Mouse (Mus musculus) erythroid progenitor cell, adult 5-6 weeks (primary cell): ENCODE measurements around the gene Sac3d1. TPM values are rescaled to one million over a fixed set of nuclear protein-coding genes. Genes with fewer than 3 reads are reported as not detected.
"Not testable (repeated sequence)": the region's sequence is repeated elsewhere in the genome, so short reads cannot be mapped to it uniquely, and the experiment has no call there.

ENCODE experiments used
- ATAC-seq: replicated peaks from 2 replicates; pipeline ENCODE4 v1.8.0; 2016; ENCODE audit warnings: moderate number of reproducible peaks, mild to moderate bottlenecking, moderate TSS enrichment, inconsistent platforms; ENCODE audit not compliant: poor library complexity, low FRiP score, severe bottlenecking
- total RNA-seq, 2 experiments: library from RNA; stranded (forward) in 1 of 2; stranded (reverse) in 1 of 2; fragments of 150-400 nt in 1 of 2; fragments of 186-747, 209-891 nt in 1 of 2; gene quantifications; 2 replicates each; pipeline versions ENCODE4 v1.2.3 to v1.2.4; 2015 to 2017; ENCODE audit warnings: low replicate concordance in 2 of 2

The Sac3d1 gene
- total RNA-seq (2015; ENCODE audit: low replicate concordance) (2.5 and 5.9 TPM in 2 replicates), total RNA-seq (2017; ENCODE audit: low replicate concordance) (4.4 and 4.6 TPM in 2 replicates)

DNA sequence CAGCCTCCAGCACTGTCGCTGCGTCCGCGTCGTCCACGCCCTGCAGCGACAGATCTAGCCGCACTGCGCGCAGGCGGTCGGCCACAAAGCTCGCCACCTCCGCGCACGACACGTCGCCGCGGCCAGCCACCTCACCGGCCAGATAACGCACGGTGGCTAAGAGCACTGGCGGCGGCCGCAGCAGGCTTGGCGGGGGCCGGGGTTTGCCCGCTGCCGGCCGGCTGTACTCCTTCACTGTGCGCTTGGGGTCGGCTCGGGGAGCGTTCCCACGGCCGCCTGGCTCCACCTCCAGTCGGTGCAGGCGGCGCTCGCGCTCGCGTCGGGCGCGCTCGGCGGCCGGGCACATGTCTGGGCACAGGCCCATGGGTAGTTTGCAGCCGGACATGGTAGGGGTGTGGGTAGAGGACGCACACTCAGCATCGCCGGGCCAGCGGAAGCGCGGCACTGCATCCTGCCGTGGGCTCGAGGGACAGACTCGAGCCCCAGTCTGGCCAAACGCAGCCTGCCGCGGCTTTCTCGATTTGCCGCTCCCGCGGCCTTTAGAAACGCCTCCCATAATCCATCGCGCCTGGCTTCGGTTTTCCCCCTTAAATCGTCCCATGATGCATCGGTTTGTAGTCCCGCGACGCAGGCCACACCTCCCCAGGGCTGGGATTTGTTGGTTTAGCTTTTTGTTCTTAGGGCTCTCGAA, at the start of gene Sac3d1:
TSS of gene Sac3d1 (minus strand) at position 665 of the 691 bp plus-strand sequence.
- peak; percentile 87 for ATAC-seq

DNA sequence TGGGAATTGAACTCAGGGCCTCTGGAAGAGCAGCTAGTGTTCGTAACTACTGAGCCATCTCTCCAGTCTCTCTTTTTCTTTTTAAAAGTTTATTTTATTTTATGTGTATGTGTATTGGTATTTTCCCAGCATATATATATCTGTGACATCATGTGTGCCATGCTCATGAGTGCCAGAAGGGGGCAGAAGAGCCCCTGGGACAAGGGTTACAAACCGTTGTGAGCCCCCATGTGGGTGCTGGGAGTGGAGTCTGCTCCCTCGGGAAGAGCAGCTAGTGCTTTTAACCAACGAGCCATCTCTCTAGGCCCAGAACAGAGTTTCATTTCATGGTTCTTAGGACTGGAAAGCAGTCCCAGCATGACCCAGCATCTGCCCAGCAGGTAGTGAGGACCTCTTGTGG, 48.3 kb upstream of the Sac3d1 start:
- no peak for ATAC-seq

DNA sequence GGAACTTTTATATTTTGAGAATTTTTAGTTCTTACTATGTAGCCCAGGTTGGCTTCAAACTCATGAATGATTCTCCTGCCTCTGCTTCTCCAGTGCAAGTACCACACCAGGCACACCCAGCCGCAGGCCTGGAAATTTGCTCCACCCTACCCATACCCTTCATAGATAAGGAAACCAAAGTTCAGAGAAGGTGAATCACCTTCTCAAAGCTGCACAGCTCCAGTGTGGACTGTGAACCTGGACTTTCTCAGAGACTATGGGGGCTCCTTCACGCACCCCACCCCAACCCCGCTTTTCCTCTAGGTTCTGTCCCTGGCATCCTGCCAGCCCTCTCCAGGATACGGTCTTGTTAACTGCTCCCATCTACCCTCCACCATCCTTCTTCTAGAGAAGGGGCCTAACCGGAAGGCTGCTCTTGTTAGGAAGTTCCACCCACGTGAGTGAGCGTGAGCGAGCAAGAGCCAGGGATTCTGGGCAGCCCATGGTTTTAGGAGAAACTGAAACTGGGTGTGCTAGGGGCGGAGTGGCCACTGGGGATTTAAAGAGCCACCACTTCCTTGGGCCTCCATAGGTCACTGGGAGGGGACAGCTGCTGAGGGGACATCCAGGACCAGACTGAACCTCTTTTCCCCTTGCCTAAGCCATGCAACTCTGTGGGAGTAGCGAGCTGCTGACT, 45.6 kb upstream of the Sac3d1 start:
- ATAC-seq, result peak; percentile 47; the same call in 1 of the 2 replicates

DNA sequence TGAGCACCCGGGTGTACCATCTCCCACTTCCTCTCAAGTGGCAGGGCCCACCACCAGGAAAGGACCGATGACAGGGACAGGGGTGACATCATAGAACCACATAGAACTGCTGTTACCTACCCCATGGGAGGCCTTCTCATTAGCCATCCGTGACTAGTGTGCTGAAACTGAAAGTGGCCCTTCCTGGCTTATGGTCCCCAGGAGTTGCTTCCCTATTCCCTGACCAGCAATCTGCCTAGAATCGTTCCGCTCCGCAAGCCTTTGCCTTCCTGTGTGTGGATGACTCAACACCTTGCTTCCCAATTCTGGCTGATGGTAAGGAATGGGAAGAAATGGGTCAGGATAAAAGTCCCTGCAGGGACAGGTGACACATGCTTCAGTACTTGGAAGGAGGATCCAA, 38.8 kb upstream of the Sac3d1 start:
- no peak for ATAC-seq

DNA sequence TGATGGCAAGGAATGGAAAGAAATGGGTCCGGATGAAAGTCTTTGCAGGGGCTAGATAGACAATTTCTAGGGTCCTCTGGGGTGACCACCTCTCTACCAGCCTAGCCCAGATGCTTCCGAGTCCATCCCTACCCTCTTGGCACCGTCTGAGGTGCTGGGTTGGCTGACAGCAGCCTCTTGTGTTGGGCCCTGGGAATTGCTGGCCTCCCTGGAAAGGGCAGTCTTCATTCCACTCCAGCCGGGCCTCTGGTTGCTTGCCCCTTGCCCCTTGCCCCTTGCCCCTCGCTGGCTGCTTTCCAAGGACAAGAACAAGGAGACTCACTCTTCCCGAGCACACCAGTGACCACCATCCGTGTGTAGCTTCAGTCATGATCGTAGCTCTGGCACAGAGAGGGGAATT, 37.9 kb upstream of the Sac3d1 start:
- ATAC-seq, result no peak

DNA sequence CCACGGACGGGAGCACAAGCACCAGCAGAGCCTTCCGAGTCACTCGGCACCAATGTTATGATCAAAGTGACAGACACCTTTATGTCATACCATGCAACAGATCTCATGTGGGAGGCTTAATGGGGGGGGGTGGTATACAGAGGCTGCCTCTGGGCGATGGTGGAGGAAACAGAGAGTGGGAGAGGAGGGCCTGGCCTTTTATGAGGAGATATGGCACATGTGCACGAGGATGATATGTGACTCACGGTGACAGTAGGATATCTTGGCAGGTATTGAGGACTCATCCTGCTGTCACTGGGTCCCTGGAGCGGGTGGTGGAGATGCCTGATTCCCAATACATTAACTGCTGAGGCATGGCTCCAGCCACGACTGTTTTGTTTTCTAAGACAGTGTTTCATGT, 36.7 kb upstream of the Sac3d1 start:
- no peak for ATAC-seq

DNA sequence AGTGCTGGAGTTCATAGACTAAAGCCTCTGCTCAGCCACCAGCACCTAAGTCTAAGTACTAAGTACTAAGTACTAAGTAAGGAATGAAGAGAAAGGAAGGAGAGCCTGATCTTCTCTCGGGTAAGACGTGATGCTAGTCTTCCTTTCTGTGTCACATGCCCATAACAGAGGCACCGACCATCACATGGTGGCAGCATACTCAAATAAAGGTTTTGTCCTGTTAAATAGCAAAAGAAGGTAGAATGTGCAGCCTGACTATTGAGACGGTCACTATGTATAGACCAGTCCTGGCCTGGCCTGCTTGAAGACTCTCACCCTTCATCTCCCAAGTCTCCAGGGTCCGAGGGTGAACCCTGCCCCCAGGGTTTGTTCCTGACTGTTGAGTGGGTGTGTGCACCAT, 26.4 kb upstream of the Sac3d1 start:
- ATAC-seq, result no peak

DNA sequence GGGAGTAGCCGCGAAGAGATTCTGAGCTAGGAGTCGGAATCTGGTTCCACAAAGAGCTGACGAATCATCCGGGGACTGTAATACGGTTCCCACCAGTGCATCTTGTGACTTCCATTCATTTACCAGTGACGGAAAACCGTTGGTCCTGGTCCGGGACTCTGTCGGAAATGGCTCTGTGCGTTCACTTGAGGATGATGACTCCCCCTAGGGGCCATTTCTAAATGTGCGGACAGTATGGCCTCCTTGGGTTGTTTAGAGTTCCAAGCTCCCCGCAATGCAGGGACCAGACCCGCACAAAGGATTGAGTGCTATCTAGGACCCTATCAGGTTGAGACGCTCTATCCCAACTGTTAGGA, 22.9 kb upstream of the Sac3d1 start, which contains the start of gene Arl2:
TSS of gene Arl2 (minus strand) at position 155 of the 356 bp plus-strand sequence.
- ATAC-seq, result peak; percentile 80

DNA sequence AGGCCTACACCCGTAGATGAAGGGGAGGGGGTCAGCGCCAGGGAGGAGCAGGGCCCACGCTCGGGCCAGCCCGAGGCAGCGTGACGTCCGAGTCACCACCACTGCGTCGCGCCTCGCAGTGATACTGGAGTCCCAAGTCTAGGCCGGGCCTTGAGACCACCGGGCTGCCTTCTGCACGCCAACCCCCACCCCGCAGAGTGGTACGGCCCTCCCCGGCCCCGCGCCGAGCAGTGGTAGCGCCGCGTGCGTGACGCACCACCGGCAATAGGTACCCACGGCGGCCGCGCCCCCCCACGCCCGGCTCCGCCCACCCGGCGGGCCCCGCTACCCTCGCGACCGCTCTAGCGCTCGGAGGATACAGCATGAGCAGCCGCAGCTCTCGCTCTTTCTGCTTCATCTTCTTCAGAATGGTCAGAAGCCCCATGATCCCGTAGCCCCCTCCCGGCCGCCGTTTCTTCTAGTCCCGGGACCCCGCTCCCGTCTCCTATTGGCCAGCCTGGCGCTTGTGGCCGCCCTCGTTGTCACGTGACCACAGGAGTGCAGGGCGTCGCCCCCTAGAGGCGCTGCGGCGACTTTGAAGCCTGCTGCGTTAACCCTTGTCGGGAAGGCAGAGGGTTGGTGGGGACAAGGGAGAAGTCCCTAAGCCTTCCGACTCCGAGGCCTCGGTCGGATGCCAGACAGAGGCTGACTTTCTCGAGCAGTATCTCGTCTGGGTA, 22.4 kb upstream of the Sac3d1 start, which contains the start of gene Batf2:
TSS of gene Batf2 (plus strand) at position 306 of the 716 bp plus-strand sequence.
- peak; percentile 90 for ATAC-seq

DNA sequence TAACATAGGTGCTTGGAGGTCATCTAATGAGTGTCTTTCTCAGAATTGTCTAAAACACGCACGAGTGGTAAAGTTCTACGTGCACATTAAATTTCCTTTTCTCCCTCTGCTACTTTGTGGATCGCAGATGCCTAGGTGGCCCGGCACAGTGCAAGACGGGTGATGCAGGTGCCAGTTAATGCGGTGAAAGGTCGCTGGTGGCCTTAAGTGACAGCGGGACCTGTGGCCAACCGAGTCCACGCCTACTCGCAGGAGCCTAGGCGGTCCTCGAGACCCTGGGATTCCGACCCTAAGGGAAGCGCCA, 21.9 kb upstream of the Sac3d1 start:
- peak; percentile 28; the same call in 1 of the 2 replicates for ATAC-seq

DNA sequence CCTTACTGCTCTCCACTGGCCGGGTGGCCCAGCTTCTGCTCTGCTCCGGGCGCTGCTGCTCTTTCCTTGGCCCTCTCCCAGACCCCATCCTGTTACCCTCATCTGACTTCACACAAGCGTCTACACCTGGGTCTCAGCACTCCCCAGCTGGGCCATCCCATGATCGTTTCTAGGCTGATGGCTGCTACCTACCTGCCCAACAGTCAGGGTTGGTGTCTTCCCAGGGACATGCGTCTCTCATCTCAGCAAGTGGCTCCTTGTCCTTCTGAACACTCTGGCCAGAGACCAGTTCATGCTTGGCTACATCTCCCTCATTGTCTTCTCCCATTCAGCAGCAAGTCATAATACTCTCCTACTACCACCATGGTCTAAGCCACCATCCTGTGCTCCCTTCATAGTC, 21.3 kb upstream of the Sac3d1 start:
- ATAC-seq, result no peak

DNA sequence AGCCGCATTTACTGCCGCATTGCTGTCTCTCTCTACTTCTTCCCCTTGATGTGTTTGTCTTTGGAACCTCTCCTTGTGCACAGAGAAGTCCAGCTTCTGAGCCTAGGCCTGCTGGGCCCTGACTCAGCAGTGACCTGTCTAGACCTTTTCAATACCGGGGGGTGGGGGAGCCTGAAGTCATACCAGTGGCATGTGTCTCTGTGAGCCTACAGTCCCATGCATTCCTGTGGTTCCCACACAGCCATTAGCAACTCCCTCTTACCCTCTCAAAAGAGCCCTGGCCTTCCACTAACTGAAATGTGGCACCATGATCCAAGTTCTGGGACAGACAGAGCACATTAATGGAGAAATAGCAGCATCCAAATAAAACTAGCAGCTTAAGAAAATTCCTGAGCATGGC, 17.9 kb upstream of the Sac3d1 start:
- ATAC-seq, result no peak

DNA sequence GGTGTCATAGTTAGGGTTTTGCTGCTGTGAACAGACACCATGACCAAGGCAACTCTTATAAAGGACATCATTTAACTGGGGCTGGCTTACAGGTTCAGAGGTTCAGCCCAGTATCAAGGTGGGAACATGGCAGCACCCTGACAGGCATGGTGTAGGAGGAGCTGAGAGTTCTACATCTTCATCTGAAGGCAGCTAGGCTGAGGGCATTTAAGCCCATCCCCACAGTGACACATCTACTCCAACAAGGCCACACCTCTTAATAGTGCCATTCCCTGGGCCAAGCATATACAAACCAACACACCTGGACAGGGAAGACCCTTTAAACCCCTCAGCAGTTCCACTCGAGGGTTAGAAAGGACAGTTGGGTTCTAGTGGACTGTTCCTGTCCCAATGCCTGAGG, 14.7 kb upstream of the Sac3d1 start:
- not testable (repeated sequence) for ATAC-seq

DNA sequence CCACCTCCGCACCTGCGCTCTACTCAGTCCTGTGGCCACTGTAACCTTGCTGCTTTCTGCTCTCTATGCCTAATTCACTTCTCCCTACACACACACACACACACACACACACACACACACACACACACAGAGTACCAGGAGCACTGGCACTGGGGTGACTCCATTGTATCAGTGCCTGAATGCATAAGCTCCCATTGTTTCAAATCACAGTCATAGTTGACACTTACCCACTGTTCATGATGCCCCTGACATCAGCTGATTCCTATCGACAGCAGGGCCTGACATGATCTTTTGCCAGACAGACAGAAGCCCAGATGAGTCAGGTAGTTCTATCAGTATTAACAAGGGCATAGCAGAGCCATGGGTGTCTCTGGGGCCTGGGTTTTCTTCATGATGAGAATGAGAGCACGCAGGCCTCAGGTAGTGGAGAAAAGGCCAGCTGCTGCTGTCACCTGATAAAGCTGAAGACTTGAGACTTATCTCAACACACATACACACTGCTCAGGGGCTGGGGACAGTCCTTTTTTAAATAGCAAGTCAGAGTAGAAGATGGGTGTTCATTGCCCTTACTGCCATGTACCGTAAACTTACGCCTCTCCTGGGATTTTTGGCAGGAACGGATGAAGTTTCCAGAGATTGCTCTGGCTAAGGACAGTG, 13.8 kb upstream of the Sac3d1 start:
- peak; percentile 76 for ATAC-seq

DNA sequence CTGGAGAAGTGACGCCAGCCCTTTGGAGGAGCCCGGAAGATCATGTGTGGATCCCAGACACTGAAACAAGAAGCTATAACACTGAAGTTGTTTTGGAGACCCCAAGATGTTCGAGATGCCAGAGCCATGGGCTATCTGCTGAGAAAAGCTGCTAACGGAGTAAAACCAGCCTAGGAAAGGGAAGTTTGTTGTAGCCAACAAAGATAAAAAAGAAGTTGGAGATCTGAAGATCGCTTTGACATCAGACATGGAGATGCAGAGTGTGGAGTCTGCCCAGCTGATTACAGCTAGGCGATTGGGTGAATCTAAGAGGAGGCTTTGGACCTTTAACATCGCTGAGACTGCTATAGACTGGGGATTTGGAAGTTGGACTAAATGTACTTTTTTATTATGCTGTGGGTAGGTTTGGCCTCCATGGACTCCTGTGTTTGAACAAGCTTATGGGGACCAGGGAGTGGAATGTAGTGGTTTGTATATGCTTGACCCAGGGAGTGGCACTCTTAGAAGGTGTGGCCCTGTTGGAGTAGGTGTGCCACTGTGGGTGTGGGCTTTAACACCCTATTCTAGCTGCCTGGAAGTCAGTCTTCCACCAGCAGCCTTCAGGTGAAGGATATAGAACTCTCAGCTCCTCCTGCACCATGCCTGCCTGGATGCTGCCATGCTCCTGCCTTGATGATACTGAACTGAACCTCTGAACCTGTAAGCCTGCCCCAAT, 12.1 kb upstream of the Sac3d1 start:
- not testable (repeated sequence) for ATAC-seq

DNA sequence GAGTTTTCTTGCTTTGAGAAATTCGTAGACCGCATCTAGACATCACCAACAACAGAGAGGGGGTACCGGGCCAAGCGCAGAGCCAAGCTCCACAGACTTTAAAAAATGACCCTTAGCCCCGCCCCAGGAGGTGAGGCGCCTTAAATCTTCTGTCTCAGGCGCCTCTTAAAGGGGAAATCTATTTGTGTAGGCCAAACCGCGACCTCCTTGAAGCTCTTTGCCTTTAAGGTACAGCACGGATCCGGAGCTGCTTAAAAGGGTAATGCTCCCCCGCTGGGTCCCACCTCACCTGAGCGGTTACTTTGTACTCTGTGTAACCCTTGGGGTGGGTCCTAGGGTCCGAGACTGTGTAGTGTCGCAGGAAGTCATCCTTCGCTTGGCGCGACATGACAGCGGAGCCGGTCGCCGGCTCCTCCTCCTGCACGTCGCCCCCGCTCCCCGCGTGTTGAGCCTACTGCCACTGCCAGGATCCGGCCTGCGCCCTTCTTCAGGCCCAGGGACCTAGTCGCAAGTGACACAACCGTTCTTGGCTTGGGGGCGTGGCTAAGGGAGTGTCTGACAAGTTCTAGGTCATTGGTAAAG, 9.4 kb upstream of the Sac3d1 start, which contains the start of gene Snx15:
TSS of gene Snx15 (minus strand) at position 545 of the 582 bp plus-strand sequence.
- peak; percentile 86 for ATAC-seq

DNA sequence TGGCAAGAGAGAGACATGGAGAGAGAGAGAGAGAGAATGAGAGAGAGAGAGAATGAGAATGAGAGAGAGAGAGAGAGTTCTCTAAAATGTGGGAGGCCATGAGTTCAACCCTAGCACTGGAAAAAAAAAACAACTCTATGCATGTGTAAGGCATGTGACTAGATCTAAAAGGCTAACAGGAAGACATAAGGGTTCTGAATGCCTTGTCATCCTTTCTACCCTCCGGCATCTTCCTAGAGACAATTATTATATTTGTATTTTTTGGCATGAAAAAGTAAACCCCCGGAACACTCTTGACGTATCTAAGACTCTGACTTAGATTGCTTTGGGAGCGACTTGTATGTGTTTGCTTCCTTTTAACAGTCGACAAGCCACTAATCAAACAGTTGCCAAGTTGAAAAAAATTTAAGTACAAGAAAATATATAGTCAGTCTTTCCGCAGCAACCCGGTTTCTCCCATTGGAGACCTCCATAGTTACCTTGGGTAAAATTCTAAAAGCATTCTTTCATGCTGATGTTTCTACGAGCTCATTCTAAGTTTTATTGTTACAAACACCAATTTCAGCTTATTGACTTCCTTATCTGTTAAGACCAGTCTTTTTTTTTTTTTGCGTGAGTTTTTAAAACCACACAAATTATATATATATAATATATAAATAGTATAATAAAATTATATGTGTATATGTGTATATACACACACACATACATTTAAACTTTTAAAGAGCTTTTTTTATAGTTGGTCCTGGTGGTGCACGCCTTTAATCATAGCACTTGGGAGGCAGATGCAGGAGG, 8.5 kb upstream of the Sac3d1 start:
- no peak for ATAC-seq

DNA sequence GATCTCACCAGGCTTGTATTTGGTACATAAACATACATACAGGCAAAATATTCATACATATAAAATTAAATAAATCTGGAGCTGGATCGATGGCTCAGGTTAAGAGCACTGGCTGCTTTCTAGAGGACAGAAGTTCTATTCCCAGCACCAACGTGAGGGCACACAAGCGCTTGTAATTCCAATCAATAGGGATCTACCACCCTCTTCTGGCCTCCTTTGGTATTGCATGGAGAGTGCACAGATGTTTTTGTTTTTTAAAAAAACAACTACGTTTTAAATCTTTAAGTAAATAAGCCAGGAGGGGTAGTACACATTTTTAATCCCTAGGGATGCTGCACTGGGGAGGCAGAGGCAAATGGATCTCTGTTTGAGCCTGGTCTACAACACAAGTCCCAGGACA, 7.8 kb upstream of the Sac3d1 start:
- ATAC-seq, result peak; percentile 39; the same call in 1 of the 2 replicates
